Mouse (Mus musculus): ENCODE data around the gene Hist1h2bg.
"Not testable (repeated sequence)": the region's sequence is repeated elsewhere in the genome, so short reads cannot be mapped to it uniquely, and the experiment has no call there.

Gene Hist1h2bg

DNA sequence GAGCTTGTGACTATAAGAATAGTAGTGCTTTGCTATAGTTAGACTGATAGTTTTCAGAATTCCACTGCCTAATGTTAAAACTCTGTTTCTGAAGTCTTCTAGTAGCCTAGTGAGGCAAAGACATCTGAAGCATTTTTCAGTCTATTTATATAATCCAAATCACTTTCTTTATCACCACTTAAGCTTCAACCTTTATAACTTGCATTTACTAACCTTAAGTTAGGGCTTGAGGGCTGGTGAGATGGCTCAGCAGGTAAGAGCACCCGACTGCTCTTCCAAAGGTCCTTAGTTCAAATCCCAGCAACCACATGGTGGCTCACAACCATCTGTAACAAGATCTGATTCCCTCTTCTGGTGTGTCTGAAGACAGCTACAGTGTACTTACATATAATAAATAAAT, 31.4 kb upstream of the Hist1h2bg start:
- not testable (repeated sequence) for DNase-seq (ENCODE audit: low read depth)

DNA sequence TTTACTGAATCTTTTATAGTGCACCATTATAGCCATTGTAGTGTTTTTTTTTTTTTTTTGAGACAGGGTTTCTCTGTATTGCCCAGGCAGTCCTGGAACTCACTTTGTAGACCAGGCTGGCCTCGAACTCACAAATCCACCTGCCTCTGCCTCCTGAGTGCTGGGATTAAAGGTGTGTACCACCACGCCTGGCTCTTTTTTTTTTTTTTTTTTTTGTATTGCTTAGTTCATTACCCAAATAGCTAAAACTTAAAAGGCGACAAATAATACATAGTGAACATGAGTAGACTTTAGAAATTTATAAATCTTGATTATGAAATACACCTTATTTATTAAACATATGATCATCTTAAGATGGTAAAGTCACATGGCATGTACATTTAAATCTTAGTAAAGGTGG, 29.7 kb upstream of the Hist1h2bg start:
- no peak for DNase-seq (ENCODE audit: low read depth)

DNA sequence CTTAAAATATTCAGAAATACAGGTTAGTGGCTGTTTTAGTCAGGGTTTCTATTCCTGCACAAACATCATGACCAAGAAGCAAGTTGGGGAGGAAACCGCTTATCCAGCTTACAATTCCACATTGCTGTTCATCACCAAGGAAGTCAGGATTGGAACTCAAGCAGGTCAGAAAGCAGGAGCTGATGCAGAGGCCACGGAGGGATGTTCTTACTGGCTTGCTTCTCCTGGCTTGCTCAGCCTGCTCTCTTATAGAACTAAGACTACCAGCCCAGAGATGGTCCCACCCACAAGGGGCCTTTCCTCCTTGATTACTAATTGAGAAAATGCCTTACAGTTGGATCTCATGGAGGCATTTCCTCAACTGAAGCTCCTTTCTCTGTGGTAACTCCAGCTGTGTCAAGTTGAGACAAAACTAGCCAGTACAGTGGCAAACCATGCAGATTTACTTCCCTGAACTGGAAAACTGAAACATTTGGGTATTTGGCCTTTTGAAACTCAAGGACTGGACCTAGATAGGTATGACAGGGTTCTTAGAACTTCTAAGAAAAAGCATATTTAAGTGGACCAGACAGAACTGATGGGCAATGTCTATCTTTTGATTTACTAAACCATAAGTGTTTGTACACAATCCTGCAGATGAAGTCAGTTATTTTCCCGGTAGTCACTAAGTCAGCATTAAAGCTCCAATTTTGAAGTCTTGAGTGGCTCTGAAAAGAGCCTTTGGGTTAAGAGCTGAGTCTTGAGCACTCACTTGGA, 28.8 kb upstream of the Hist1h2bg start:
- DNase-seq (ENCODE audit: low read depth): peak; percentile 62

DNA sequence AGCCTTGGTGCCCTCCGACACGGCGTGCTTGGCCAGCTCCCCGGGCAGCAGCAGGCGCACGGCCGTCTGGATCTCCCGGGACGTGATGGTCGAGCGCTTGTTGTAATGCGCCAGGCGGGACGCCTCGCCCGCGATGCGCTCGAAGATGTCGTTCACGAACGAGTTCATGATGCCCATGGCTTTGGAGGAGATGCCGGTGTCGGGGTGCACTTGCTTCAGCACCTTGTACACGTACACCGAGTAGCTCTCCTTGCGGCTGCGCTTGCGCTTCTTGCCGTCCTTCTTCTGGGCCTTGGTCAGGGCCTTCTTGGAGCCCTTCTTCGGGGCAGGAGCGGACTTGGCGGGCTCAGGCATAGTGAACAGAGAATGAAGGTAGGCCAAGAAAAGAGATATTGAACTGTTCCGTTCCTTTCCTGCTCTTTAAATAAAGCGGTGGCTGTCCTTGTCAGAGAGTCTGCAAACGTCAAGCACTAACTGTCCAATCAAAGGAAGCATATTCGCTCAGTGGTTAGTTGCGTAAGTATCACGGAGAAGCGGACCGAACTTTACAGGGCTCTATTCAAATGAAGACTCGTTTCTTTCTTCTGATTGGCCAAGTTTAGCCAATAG, 28.1 kb upstream of the Hist1h2bg start, which contains the start of gene Hist1h2bh:
Gene Hist1h2bh (minus strand): TSS at position 394 of the 609 bp plus-strand sequence.
- peak; percentile 96 for DNase-seq (ENCODE audit: low read depth)

DNA sequence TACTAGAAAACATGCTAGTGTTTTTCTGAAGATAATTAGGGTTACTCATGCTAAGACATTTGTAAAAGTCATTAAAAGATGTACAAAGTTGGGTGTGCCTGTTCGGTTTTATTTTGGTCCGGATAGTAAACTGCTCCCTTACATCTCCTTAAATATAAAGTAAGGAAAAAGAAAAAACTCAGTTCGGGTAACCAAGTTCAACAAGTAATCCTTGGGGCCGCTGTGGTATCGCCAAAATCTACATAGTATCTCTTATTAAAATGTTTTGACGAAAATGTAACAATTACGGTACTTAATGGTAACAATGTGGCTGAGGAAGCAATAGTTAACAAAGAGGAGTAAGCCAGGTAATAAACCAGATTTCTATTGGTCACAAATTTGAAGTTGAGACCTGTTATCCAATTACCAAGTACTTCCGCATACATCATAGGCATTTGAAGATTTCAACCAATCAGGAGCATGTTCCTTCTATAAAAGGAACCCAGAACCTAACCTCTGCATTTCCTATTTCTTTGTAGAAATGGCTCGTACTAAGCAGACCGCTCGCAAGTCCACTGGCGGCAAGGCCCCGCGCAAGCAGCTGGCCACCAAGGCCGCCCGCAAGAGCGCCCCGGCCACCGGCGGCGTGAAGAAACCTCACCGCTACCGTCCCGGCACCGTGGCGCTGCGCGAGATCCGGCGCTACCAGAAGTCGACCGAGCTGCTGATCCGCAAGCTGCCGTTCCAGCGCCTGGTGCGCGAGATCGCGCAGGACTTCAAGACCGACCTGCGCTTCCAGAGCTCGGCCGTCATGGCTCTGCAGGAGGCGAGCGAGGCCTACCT, 27.0 kb upstream of the Hist1h2bg start, which contains the start of gene Hist1h3f:
Gene Hist1h3f (plus strand): TSS at position 88 of the 822 bp plus-strand sequence.
- peak; percentile 97 for DNase-seq (ENCODE audit: low read depth)

DNA sequence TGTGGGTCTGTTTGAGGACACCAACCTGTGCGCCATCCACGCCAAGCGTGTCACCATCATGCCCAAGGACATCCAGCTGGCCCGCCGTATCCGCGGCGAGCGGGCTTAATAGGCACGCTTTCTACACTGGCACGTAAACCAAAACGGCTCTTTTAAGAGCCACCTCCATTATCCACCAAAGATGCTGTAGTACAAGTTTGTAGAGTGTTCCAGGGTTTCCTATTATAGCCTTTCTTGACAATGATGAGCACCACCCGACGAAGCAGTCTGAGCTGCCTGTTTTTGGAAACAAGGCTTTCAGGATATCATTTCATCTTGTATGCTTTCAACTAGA, 26.4 kb upstream of the Hist1h2bg start:
- DNase-seq (ENCODE audit: low read depth): peak; percentile 57

DNA sequence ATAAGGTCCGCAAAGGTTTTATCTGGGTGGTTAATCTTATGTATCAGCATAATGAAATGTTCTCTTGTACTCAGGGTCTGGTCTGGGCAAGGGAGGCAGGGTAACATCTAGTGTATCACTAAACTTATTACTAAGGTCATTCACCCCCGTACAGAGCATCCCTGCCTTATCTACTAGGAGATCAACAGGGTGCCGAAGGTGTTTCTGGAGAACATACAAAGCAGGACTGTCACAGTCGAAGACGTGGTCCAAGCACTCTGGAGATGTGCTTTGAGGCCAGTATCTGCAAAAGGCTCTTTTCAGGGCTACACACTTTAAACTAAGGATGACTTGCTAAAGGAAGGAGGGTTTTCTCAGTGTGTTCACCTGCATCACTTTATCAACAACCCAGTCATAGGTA, 24.5 kb upstream of the Hist1h2bg start:
- no peak for DNase-seq (ENCODE audit: low read depth)

DNA sequence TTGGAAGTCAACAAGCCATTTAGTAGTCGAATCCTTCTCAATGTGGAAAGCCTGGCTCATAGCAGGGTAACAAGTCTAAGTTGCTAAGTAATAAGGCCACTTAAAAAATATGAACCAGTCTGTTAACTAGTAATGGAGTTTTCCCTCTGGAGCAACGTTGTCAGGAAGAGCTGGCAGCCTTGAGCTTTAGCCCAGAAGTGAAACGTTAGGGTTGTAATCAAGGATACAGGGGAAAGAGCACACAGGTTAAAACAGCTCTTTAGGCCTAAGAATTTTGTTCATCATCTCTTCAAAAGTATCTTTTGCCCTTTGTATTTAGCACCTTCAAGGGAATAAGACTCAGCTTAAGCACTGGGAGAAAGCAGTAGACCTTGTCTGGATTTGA, 20.4 kb upstream of the Hist1h2bg start:
- no peak for DNase-seq (ENCODE audit: low read depth)

DNA sequence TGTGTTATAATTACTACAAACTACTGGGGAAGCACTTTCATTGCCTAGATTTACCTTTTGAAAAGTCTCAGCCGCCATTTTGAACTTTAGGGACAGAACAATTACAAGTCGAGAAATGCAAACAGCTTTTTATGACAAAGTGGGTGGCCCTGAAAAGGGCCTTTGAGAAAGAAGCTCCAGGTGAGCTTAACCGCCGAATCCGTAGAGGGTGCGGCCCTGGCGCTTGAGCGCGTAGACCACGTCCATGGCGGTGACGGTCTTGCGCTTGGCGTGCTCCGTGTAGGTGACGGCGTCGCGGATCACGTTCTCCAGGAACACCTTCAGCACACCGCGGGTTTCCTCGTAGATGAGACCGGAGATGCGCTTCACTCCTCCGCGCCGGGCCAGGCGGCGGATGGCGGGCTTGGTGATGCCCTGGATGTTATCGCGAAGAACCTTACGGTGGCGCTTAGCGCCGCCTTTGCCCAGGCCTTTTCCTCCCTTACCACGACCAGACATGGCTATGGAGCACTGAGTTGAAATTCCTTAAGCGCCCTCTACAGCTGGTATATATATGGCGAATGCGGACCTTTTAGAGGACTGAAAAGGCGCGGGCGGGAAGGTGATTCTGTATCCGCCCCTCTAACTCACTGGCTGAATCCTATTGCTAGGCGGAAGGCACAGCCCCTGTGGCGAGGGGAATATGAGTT, 19.9 kb upstream of the Hist1h2bg start, which contains the start of gene Hist1h4f:
Gene Hist1h4f (minus strand): TSS at position 503 of the 689 bp plus-strand sequence.
- peak; percentile 93 for DNase-seq (ENCODE audit: low read depth)

DNA sequence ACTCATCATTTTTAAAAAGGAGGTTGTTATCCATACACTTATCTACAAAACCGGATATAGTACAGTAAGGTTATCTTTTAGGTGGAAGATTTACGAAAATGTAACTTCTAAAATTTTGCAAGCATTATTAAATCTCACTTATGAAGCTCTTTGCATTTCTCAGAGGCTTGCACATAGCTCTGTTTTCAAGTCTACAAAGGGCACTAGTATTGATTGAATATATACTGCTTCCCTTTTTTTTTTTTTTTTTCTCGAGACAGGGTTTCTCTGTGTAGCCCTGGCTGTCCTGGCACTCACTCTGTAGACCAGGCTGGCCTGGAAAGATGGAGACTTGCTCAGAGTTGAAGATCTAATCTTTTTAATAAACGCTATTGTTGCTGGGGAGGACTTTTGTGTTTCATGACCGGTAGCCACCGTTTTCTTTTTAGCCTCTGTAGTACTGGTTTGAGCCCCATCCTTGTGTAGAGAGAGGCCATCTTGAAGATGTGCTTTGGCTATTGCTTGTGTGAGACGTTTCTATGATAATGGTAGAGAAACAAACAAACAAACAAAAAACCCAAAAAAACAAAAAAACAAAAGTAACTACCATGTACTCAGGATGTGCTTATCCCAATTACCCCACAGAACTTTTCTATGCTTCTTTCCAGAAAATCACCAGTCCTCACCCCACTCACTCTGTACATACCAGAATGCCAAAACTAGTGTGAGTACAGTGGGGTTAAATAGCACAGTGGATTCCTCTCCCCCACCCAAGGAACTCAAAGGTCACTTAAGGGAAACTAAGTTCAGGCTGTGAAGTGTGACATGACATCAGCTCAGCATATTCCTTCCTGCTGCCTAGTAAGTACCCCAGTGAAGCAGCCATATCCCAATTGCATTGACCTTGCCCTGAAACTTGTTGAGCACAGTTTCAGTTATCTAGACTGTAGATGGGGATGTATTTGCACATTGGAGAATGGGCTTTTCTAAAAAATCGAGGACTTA, 19.0 kb upstream of the Hist1h2bg start:
- DNase-seq (ENCODE audit: low read depth): peak; percentile 41

DNA sequence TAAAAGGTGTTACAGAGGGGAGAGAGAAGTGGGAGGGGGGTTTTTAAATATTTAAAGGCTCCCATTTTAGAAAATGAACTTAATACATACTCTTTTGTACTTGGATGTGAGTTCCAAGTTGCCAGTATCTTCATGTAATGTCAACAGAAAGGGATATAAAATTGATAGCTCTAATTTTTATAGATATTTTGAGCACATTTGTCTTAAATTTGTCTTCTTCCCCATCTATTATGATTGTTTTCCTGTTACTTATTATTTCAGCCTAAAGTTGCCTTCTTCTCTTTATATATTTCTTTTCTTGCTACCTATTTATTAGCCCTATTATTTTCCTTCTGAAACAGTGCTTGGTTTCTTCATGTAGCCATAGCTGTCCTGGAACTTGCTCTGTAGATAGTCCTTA, 18.2 kb upstream of the Hist1h2bg start, which contains the start of gene Hist1h1d:
Gene Hist1h1d (plus strand): TSS at position 301 of the 400 bp plus-strand sequence.
- DNase-seq (ENCODE audit: low read depth): no peak

DNA sequence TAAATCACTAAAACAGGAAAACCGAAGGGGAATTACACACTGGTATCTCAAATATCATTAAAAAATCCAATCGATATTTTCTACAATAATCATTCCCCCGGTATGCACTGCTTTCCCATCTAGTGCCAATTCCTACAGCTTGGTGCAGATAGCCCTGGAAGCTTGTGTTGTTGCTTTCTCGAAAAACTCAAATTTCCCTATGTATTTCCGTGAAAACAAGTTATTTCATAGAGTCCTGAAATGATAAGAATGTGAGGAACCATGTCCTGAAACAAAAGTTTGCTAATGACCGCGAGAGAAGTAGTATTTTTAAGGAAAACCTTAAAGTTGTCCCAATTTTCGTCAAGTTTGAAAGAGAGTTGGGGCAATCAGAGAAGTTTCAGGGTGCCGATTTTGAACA, 16.8 kb upstream of the Hist1h2bg start:
- no peak for DNase-seq (ENCODE audit: low read depth)

DNA sequence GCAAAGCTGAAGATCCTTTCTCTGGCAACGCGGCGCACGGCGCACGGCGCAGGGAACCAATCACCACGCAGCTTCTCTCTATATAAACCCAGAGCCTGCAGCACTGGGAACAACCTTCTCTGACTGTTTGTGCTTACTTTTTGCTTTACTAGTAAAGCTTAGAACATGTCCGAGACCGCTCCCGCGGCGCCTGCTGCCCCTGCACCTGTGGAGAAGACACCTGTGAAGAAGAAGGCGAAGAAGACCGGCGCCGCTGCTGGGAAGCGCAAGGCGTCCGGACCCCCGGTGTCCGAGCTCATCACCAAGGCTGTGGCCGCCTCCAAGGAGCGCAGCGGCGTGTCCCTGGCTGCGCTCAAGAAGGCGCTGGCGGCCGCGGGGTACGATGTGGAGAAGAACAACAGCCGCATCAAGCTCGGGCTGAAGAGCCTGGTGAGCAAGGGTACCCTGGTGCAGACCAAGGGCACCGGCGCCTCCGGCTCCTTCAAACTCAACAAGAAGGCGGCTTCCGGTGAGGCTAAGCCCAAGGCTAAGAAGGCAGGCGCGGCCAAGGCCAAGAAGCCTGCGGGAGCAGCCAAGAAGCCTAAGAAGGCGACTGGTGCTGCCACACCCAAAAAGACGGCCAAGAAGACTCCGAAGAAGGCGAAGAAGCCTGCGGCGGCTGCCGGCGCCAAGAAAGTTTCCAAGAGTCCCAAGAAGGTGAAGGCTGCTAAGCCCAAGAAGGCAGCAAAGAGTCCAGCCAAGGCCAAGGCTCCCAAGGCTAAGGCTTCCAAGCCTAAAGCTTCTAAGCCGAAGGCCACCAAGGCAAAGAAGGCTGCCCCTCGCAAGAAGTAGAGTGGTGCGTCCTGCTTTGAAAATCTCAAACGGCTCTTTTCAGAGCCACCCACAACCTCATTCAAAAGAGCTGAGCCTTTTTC, 16.0 kb upstream of the Hist1h2bg start:
- peak; percentile 88 for DNase-seq (ENCODE audit: low read depth)

DNA sequence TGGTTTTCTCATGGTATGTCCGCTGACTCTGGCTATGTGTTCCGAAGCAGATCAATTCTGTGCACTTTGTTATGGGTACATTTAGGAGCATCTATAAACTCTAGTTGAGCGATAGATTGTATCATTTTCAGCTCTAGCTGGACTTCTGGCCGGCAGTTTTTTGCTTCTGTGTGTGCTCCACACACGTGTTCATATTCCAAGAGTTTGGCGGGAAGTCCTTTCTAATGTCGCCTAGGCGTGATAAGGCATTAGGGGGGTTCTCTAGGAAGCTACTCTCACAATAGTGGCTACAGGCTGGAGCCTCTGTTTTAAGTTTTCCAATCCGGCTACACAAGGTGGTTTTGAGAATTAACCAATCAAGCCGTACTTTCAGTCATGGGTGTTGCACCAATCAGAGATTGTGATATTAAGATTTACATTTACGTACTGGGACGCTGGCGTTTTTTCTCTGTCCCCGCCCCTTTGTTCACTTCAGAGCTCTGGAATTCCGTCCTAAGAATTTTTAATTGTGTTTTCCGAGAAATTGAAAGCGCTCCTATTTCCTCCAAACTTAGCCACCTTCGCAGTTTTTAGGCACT, 15.3 kb upstream of the Hist1h2bg start:
- peak; percentile 91 for DNase-seq (ENCODE audit: low read depth)

DNA sequence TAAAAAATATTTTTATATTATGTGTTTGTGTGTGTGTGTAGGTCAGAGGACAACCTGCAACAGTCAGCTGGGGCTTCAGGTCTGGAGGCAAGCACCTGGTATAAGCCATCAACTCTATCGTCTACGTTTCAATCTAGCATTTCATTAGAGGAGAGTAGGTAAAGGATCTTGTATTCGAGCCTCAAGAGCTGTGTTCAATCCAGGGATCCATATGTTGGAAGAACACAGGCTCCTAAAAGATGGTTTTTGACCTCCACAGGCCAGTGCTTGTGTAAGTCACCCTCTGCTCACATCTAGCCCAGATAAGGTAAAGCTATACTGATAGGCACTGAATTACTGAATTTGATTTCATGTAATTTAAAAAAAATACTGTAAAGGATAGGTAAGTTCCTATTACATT, 14.3 kb upstream of the Hist1h2bg start:
- no peak for DNase-seq (ENCODE audit: low read depth)

DNA sequence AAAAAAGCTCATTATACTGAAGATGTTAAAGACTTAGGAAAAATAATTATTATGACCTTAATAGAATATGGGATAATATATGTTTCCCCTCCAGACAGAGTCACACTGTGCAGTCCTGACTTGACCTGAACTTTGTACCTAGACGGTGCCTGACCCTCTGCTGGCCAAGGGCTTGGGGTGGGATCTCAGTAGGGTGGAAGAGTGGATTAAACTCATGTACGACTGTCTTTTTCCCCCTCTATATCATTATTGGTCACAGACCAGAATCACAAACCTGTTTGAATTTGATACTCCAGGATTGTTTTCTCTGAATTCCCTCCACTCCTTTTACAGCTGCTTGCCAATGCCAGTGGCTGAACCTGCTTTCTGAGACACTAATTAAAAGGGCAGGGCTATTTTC, 10.5 kb upstream of the Hist1h2bg start:
- not testable (repeated sequence) for DNase-seq (ENCODE audit: low read depth)

DNA sequence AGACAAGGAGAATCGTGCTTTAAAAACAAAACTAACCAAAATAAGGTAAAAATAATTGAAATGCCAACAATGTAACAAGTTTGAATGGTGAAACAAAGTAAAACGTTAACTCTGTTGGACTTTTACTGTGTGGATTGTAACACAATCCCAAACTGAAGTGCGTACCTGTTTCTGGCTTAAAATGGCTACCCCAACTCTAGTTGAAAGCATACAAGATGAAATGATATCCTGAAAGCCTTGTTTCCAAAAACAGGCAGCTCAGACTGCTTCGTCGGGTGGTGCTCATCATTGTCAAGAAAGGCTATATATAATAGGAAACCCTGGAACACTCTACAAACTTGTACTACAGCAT, 9.7 kb upstream of the Hist1h2bg start:
- not testable (repeated sequence) for DNase-seq (ENCODE audit: low read depth)

DNA sequence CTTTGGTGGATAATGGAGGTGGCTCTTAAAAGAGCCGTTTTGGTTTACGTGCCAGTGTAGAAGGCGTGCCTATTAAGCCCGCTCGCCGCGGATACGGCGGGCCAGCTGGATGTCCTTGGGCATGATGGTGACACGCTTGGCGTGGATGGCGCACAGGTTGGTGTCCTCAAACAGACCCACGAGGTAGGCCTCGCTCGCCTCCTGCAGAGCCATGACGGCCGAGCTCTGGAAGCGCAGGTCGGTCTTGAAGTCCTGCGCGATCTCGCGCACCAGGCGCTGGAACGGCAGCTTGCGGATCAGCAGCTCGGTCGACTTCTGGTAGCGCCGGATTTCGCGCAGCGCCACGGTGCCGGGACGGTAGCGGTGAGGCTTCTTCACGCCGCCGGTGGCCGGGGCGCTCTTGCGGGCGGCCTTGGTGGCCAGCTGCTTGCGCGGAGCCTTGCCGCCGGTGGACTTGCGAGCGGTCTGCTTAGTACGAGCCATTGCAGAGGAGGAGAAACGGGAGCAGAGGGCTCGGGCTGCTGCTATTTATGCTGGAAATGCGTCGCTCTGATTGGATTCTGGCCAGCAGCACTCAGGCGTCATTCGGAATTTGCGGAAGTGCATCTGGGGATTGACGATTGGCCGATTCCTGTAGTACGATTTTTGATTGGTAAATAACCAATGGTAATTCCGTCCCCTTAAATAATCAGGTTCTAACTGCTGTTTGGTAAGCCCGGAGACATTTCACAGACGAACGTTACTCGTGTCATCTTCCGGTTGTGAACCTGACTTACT, 9.1 kb upstream of the Hist1h2bg start, which contains the start of gene Hist1h3e:
Gene Hist1h3e (minus strand): TSS at position 487 of the 777 bp plus-strand sequence.
- peak; percentile 97 for DNase-seq (ENCODE audit: low read depth)

Measured in induced T-regulatory cell, adult 2 months (primary cell).